Mouse (Mus musculus) thymus, postnatal 4 days (tissue): Measurements from ENCODE around the gene Rdh13.
"Not testable (repeated sequence)": the region's sequence is repeated elsewhere in the genome, so short reads cannot be mapped to it uniquely, and the experiment has no call there.

Source experiments
- DNase-seq: peaks from one replicate; pipeline ENCODE4 v3.0.0; 2021

Gene Rdh13

GRCm38 (mm10) chr7:4431548-4431947 lies 13.9 kb downstream of the Rdh13 start:
- DNase-seq, result peak; percentile 87

GRCm38 (mm10) chr7:4430246-4430844 lies 15.1 kb downstream of the Rdh13 start:
- DNase-seq, result no peak

- DNase-seq, result peak; percentile 88
These were observed 18.1 kb downstream of the Rdh13 start for GRCm38 (mm10) chr7:4427161-4427912.

GRCm38 (mm10) chr7:4420230-4420629 lies 25.2 kb downstream of the Rdh13 start:
- DNase-seq, result no peak

DNA sequence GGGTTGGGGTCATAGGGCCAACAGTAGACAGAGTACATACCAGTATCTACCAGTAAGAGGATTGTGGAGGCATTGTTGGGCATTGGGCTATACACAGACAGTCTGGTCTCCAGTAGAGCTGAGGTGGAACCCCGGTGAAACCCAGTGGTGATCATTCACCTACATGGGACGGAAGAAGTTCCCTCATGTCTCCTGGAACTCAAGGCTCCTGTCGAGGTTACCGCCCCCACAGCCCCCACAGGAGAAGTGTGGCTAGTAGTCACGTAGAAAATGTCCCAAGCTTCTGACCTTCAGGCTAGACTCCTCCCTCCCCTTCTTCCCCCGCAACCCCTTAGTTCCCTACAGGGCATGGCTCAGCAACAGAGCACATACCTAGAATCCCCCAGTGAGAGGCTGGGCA lies 25.8 kb downstream of the Rdh13 start:
- no peak for DNase-seq

- DNase-seq, result not testable (repeated sequence)
These were observed 33.0 kb downstream of the Rdh13 start for GRCm38 (mm10) chr7:4412406-4412805.

DNA sequence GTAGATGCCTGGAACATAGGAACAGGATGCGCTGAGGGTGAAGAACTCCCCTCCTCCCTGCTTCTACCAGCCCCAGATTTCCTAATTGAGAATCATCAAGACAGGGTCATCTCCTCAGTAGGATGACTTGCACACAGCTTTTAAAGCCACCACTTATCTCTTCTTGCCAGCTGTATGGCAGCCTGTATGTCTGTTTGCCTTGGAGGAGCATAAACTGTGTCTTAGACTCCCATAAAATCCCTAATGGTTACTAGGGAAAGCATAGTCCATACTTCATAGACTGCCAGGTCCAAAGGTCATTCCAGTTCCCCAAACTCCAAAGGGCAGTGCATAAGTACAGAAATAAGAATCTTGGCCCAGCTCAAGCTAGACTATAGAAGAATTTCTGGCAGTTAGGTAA lies 47.7 kb downstream of the Rdh13 start, which contains the start of gene Gp6:
Gene Gp6 (minus strand): TSS at position 15 of the 400 bp plus-strand sequence.
- no peak for DNase-seq
